Mouse (Mus musculus) urinary bladder, adult 18-20 months (tissue): ENCODE measurements around the gene Lsm7.

Experiments
- DNase-seq, 2 experiments: peaks; one replicate each; pipeline ENCODE4 v3.0.0; 2022; ENCODE audit warnings: low spot score in 2 of 2, mixed read lengths in 2 of 2

The Lsm7 gene

GRCm38 (mm10) chr10:80854913-80855748, at the start of gene Lsm7, which contains the start of gene Sppl2b:
Gene Lsm7 (minus strand): TSS chr10:80855209.
Gene Sppl2b (plus strand): TSS chr10:80855275.
- DNase-seq, result peak; percentile 95 to 97

GRCm38 (mm10) chr10:80904709-80905108, 49.7 kb upstream of the Lsm7 start:
- no peak for DNase-seq

GRCm38 (mm10) chr10:80904004-80904693, 49.1 kb upstream of the Lsm7 start:
- no peak for DNase-seq

GRCm38 (mm10) chr10:80903282-80903681, 48.3 kb upstream of the Lsm7 start:
- no peak for DNase-seq

- DNase-seq, result no peak
Observed at GRCm38 (mm10) chr10:80902273-80902940, 47.4 kb upstream of the Lsm7 start.

GRCm38 (mm10) chr10:80901409-80902272, 46.6 kb upstream of the Lsm7 start:
- no peak for DNase-seq

- DNase-seq, result peak; percentile 84 to 98
Observed at GRCm38 (mm10) chr10:80900318-80901247, 45.6 kb upstream of the Lsm7 start, which contains the start of gene Timm13. Gene Timm13 (minus strand): TSS chr10:80900969.

GRCm38 (mm10) chr10:80899591-80900317, 44.7 kb upstream of the Lsm7 start:
- DNase-seq, result no peak

GRCm38 (mm10) chr10:80899074-80899473, 44.1 kb upstream of the Lsm7 start:
- DNase-seq, result no peak

- DNase-seq, result no peak
Observed at GRCm38 (mm10) chr10:80897861-80898510, 43.0 kb upstream of the Lsm7 start.

GRCm38 (mm10) chr10:80896581-80897485, 41.8 kb upstream of the Lsm7 start:
- DNase-seq, result no peak

GRCm38 (mm10) chr10:80895697-80896096, 40.7 kb upstream of the Lsm7 start:
- no peak for DNase-seq

- DNase-seq, result no peak
Observed at GRCm38 (mm10) chr10:80895100-80895499, 40.1 kb upstream of the Lsm7 start.

GRCm38 (mm10) chr10:80887181-80887580, 32.2 kb upstream of the Lsm7 start:
- DNase-seq, result no peak

- peak in 1 of 2 experiments; percentile 64 for DNase-seq
Observed at GRCm38 (mm10) chr10:80881301-80881700, 26.3 kb upstream of the Lsm7 start.

- no peak for DNase-seq
Observed at GRCm38 (mm10) chr10:80880901-80881300, 25.9 kb upstream of the Lsm7 start.

GRCm38 (mm10) chr10:80880131-80880641, 25.2 kb upstream of the Lsm7 start:
- DNase-seq, result peak in 1 of 2 experiments; percentile 42

- DNase-seq, result no peak
Observed at GRCm38 (mm10) chr10:80876594-80876993, 21.6 kb upstream of the Lsm7 start.
